Mouse (Mus musculus) urinary bladder, postnatal 25 days (tissue): ENCODE measurements around the gene Zfp972.
A peak's percentile ranks its signal among the peaks of the same experiment; 100 is the strongest.
"Not testable (repeated sequence)": the region's sequence is repeated elsewhere in the genome, so short reads cannot be mapped to it uniquely, and the experiment has no call there.

Experiments
- DNase-seq: peaks from one replicate; pipeline ENCODE4 v3.0.0; 2022; ENCODE audit warnings: low spot score

Gene Zfp972

GRCm38 (mm10) chr2:177925563-177926103 is at the start of gene Zfp972:
Gene Zfp972, minus strand, starts transcription at chr2:177925613.
- DNase-seq = not testable (repeated sequence)

GRCm38 (mm10) chr2:177974814-177975213 is 49.4 kb upstream of the Zfp972 start:
- DNase-seq = not testable (repeated sequence)

GRCm38 (mm10) chr2:177957145-177957544 is 31.7 kb upstream of the Zfp972 start, which contains the start of gene Gm14326:
Gene Gm14326, minus strand, starts transcription at chr2:177957297.
- peak; percentile 58 for DNase-seq

- DNase-seq = not testable (repeated sequence)
These were observed 31.3 kb upstream of the Zfp972 start for GRCm38 (mm10) chr2:177956734-177957133.

GRCm38 (mm10) chr2:177903276-177903675 is 22.1 kb downstream of the Zfp972 start:
- not testable (repeated sequence) for DNase-seq

GRCm38 (mm10) chr2:177898171-177898570 is 27.2 kb downstream of the Zfp972 start:
- not testable (repeated sequence) for DNase-seq

- DNase-seq = not testable (repeated sequence)
These were observed 28.3 kb downstream of the Zfp972 start, which contains the start of gene Gm14327 for GRCm38 (mm10) chr2:177897046-177897578. Gene Gm14327, plus strand, starts transcription at chr2:177897096.

- DNase-seq = not testable (repeated sequence)
These were observed 37.7 kb downstream of the Zfp972 start for GRCm38 (mm10) chr2:177887743-177888142.

GRCm38 (mm10) chr2:177862254-177862653 is 63.2 kb downstream of the Zfp972 start:
- DNase-seq = not testable (repeated sequence)
